In genomic region chr17:9292296-9292695, GRCm38 (mm10) we compare ENCODE assay signal across 20 mouse cellular contexts.
DNase-seq lines count a peak whose midpoint lies in the region; ATAC-seq lines count a peak whose summit lies in the region.
"Had no signal": no experiment of that assay in that cellular context is flagged by ENCODE, and none has a peak within 500 bp of the region (broad histone marks: within the 10 kb centered on the region; RNA-seq: fewer than 3 reads in every experiment).

No protein-coding gene starts in this region.

- H3K27me3 ChIP-seq in forebrain, embryonic 14.5 days (replicated peaks; ENCODE audit: control insufficient read depth, insufficient read depth, low read length), result no peaks in the 10 kb centered on the region
- peaks cover 4% of the 10 kb centered on the region; the same call in 1 of the 2 replicates for H3K27me3 ChIP-seq in forebrain, embryonic 10.5 days (ENCODE audit: poor library complexity, severe bottlenecking)
- H3K27me3 ChIP-seq: forebrain, embryonic 13.5 days; hindbrain, embryonic 15.5 days; limb, embryonic 13.5 days; liver, embryonic 13.5 days; Patski had no signal

- no peak overlapping the region for H3K27ac ChIP-seq in forebrain, embryonic 14.5 days (ENCODE audit: low read depth, low read length)
- no peak overlapping the region for H3K27ac ChIP-seq in forebrain, embryonic 10.5 days
- H3K27ac ChIP-seq: forebrain, embryonic 13.5 days; heart, adult 2 months; hindbrain, embryonic 15.5 days; limb, embryonic 13.5 days; liver, embryonic 13.5 days had no signal

- ATAC-seq in forebrain, embryonic 14.5 days, result peak; percentile 58; the same call in 1 of the 2 replicates
- ATAC-seq in CD4-positive, CD25-positive, alpha-beta regulatory T cell, adult 4 months, result no peak
- ATAC-seq: forebrain, embryonic 13.5 days; intestine, embryonic 16.5 days; Patski had no signal

- DNase-seq in forebrain, embryonic 14.5 days (ENCODE audit: low spot score), result peak; percentile 31
- no peak for DNase-seq in forebrain, embryonic 10.5 days (ENCODE audit: extremely low spot score, low spot score)
- DNase-seq in layer of hippocampus, adult 18-20 months (ENCODE audit: low spot score in 2 of 2), result peak; percentile 35 to 77
- DNase-seq in layer of hippocampus, postnatal 25 days (ENCODE audit: extremely low spot score in 1 of 2, low spot score in 1 of 2), result no peak
- peak; percentile 56 for DNase-seq in layer of hippocampus, adult 9-11 months
- peak; percentile 43 to 58 for DNase-seq in right cerebral cortex, postnatal 10 days (ENCODE audit: low spot score in 2 of 2)
- no peak for DNase-seq in cerebellum, postnatal 36 days
- DNase-seq: adrenal gland, postnatal 14 days; cerebellum, adult 2 months; heart, adult 2 months; heart, postnatal 36 days; liver, embryonic 13.5 days; lung, embryonic 14.5 days; lung, postnatal 36 days had no signal

- H3K4me3 ChIP-seq in forebrain, embryonic 14.5 days (ENCODE audit: low read depth, low read length), result no peak overlapping the region
- no peak overlapping the region for H3K4me3 ChIP-seq in forebrain, embryonic 10.5 days
- H3K4me3 ChIP-seq: forebrain, embryonic 13.5 days; heart, adult 2 months; hindbrain, embryonic 15.5 days; limb, embryonic 13.5 days; liver, embryonic 13.5 days had no signal

- no peak overlapping the region for H3K4me2 ChIP-seq in forebrain, embryonic 14.5 days (ENCODE audit: low read length)
- H3K4me2 ChIP-seq: forebrain, embryonic 13.5 days; hindbrain, embryonic 15.5 days; limb, embryonic 13.5 days; liver, embryonic 13.5 days; lung, embryonic 14.5 days had no signal

- 65% methylated on average over 7 of the region's 7 CpGs for WGBS in forebrain, embryonic 14.5 days
- WGBS in forebrain, embryonic 10.5 days, result 79% methylated on average over 7 of the region's 7 CpGs

- no peaks in the 10 kb centered on the region for H3K4me1 ChIP-seq in forebrain, embryonic 14.5 days (ENCODE audit: control insufficient read depth, insufficient read depth, low read length)
- H3K4me1 ChIP-seq in forebrain, embryonic 10.5 days, result peaks cover 26% of the 10 kb centered on the region
- H3K4me1 ChIP-seq: liver, embryonic 13.5 days had no signal

- H3K36me3 ChIP-seq in forebrain, embryonic 14.5 days (ENCODE audit: control insufficient read depth, insufficient read depth, low read length), result no peaks in the 10 kb centered on the region
- no peaks in the 10 kb centered on the region for H3K36me3 ChIP-seq in forebrain, embryonic 10.5 days (replicated peaks)
- H3K36me3 ChIP-seq: hindbrain, embryonic 15.5 days; limb, embryonic 13.5 days; liver, embryonic 13.5 days had no signal

- H3K9me3 ChIP-seq in forebrain, embryonic 14.5 days (replicated peaks; ENCODE audit: control insufficient read depth, low read length), result no peaks in the 10 kb centered on the region
- no peaks in the 10 kb centered on the region for H3K9me3 ChIP-seq in forebrain, embryonic 10.5 days
- H3K9me3 ChIP-seq: forebrain, embryonic 13.5 days; hindbrain, embryonic 15.5 days; limb, embryonic 13.5 days; liver, embryonic 13.5 days had no signal

- no peak overlapping the region for H3K9ac ChIP-seq in forebrain, embryonic 14.5 days (ENCODE audit: low read length)
- H3K9ac ChIP-seq: forebrain, embryonic 13.5 days; hindbrain, embryonic 15.5 days; limb, embryonic 13.5 days; liver, embryonic 13.5 days; lung, embryonic 14.5 days had no signal

Comparison
In these comparisons a context has a peak if more than half of its experiments do, and no peak if none do; other contexts are left out.
1. DNase-seq: peak in forebrain, embryonic 14.5 days (single experiment), layer of hippocampus, adult 18-20 months (2 of 2), layer of hippocampus, adult 9-11 months (single experiment) and right cerebral cortex, postnatal 10 days (2 of 2); none in forebrain, embryonic 10.5 days (single experiment), layer of hippocampus, postnatal 25 days (0 of 2) and cerebellum, postnatal 36 days (0 of 2).